Mouse (Mus musculus): ENCODE results near the gene Defb29. TPM values are rescaled to one million over a fixed set of nuclear protein-coding genes. Genes with fewer than 3 reads are reported as not detected.

The Defb29 gene
- polyA plus RNA-seq (2016; fragmentation: Nextera tagmentation; extraction: Ambion mirVana): not detected in 2 replicates

GRCm38 (mm10) chr2:152539944-152540710 lies at the start of gene Defb29:
Defb29 (minus strand) TSS chr2:152540098.
- no peaks in the 10 kb centered on the region for H3K36me3 ChIP-seq (replicated peaks)
- WGBS: 62% methylated on average over 13 of the region's 13 CpGs
- no peaks in the 10 kb centered on the region for H3K4me1 ChIP-seq
- DNase-seq (ENCODE audit: extremely low spot score, low spot score): no peak
- peaks cover 5% of the 10 kb centered on the region; the same call in 1 of the 2 replicates for H3K9me3 ChIP-seq
- no peak within 1 kb of the TSS for H3K27ac ChIP-seq
- H3K4me3 ChIP-seq: no peak within 1 kb of the TSS
- H3K27me3 ChIP-seq (ENCODE audit: poor library complexity, severe bottlenecking): no peaks in the 10 kb centered on the region

- H3K4me3 ChIP-seq: no peak overlapping the region
- WGBS: 38% methylated on average over 6 of the region's 6 CpGs
- peaks cover 24% of the 10 kb centered on the region for H3K4me1 ChIP-seq
- DNase-seq (ENCODE audit: extremely low spot score, low spot score): no peak
- no peaks in the 10 kb centered on the region for H3K36me3 ChIP-seq (replicated peaks)
- no peak overlapping the region for H3K27ac ChIP-seq
- no peaks in the 10 kb centered on the region for H3K27me3 ChIP-seq (ENCODE audit: poor library complexity, severe bottlenecking)
- no peaks in the 10 kb centered on the region for H3K9me3 ChIP-seq
Measured at GRCm38 (mm10) chr2:152589021-152589420, 49.1 kb upstream of the Defb29 start.

GRCm38 (mm10) chr2:152588450-152588849 lies 48.6 kb upstream of the Defb29 start:
- H3K36me3 ChIP-seq (replicated peaks): no peaks in the 10 kb centered on the region
- no peaks in the 10 kb centered on the region for H3K9me3 ChIP-seq
- H3K27ac ChIP-seq: no peak overlapping the region
- peaks cover 24% of the 10 kb centered on the region for H3K4me1 ChIP-seq
- H3K27me3 ChIP-seq (ENCODE audit: poor library complexity, severe bottlenecking): no peaks in the 10 kb centered on the region
- no peak overlapping the region for H3K4me3 ChIP-seq
- 56% methylated on average over 2 of the region's 2 CpGs for WGBS
- no peak for DNase-seq (ENCODE audit: extremely low spot score, low spot score)

GRCm38 (mm10) chr2:152586926-152587560 lies 47.1 kb upstream of the Defb29 start:
- no peak overlapping the region for H3K4me3 ChIP-seq
- no peak overlapping the region for H3K27ac ChIP-seq
- H3K4me1 ChIP-seq: peaks cover 24% of the 10 kb centered on the region
- H3K9me3 ChIP-seq: no peaks in the 10 kb centered on the region
- H3K27me3 ChIP-seq (ENCODE audit: poor library complexity, severe bottlenecking): no peaks in the 10 kb centered on the region
- no peak for DNase-seq (ENCODE audit: extremely low spot score, low spot score)
- H3K36me3 ChIP-seq (replicated peaks): no peaks in the 10 kb centered on the region
- 77% methylated on average over 4 of the region's 4 CpGs for WGBS

GRCm38 (mm10) chr2:152580612-152581011 lies 40.7 kb upstream of the Defb29 start:
- no peak for DNase-seq (ENCODE audit: extremely low spot score, low spot score)
- Histone ChIP-seq H3K27me3 (ENCODE audit: poor library complexity, severe bottlenecking) (no peaks in the 10 kb centered on the region), H3K4me3 (no peak overlapping the region), H3K36me3 (replicated peaks) (no peaks in the 10 kb centered on the region), H3K9me3 (no peaks in the 10 kb centered on the region), H3K4me1 (peaks cover 6% of the 10 kb centered on the region), H3K27ac (no peak overlapping the region)
- WGBS: 95% methylated on average over 11 of the region's 11 CpGs

GRCm38 (mm10) chr2:152580107-152580506 lies 40.2 kb upstream of the Defb29 start, which contains the start of gene Defb19:
Defb19 (minus strand) TSS chr2:152580312.
- Histone ChIP-seq H3K27me3 (ENCODE audit: poor library complexity, severe bottlenecking) (no peaks in the 10 kb centered on the region), H3K27ac (no peak within 1 kb of the TSS), H3K9me3 (no peaks in the 10 kb centered on the region), H3K4me1 (0 out of 2 replicates have a peak, but pooled peaks cover under 1% of the 10 kb centered on the region), H3K4me3 (no peak within 1 kb of the TSS), H3K36me3 (replicated peaks) (no peaks in the 10 kb centered on the region)
- DNase-seq (ENCODE audit: extremely low spot score, low spot score): no peak
- 72% methylated on average over 7 of the region's 7 CpGs for WGBS

- H3K36me3 ChIP-seq (replicated peaks): no peaks in the 10 kb centered on the region
- DNase-seq (ENCODE audit: extremely low spot score, low spot score): no peak
- H3K27ac ChIP-seq: no peak overlapping the region
- no peaks in the 10 kb centered on the region for H3K27me3 ChIP-seq (ENCODE audit: poor library complexity, severe bottlenecking)
- H3K9me3 ChIP-seq: no peaks in the 10 kb centered on the region
- WGBS: 91% methylated on average over 8 of the region's 8 CpGs
- no peak overlapping the region for H3K4me3 ChIP-seq
- H3K4me1 ChIP-seq: no peaks in the 10 kb centered on the region
Measured at GRCm38 (mm10) chr2:152573484-152573883, 33.6 kb upstream of the Defb29 start.

- H3K9me3 ChIP-seq: no peaks in the 10 kb centered on the region
- DNase-seq (ENCODE audit: extremely low spot score, low spot score): no peak
- H3K4me1 ChIP-seq: no peaks in the 10 kb centered on the region
- H3K27me3 ChIP-seq (ENCODE audit: poor library complexity, severe bottlenecking): no peaks in the 10 kb centered on the region
- no peak within 1 kb of the TSS for H3K27ac ChIP-seq
- no peak within 1 kb of the TSS for H3K4me3 ChIP-seq
- 65% methylated on average over 11 of the region's 11 CpGs for WGBS
- no peaks in the 10 kb centered on the region for H3K36me3 ChIP-seq (replicated peaks)
Measured at GRCm38 (mm10) chr2:152572114-152572794, 32.4 kb upstream of the Defb29 start, which contains the start of gene Defb21. Defb21 (plus strand) TSS chr2:152572744.

- H3K36me3 ChIP-seq (replicated peaks): no peaks in the 10 kb centered on the region
- H3K27me3 ChIP-seq (ENCODE audit: poor library complexity, severe bottlenecking): no peaks in the 10 kb centered on the region
- H3K4me1 ChIP-seq: no peaks in the 10 kb centered on the region
- H3K27ac ChIP-seq: no peak overlapping the region
- no peak overlapping the region for H3K4me3 ChIP-seq
- no peak for DNase-seq (ENCODE audit: extremely low spot score, low spot score)
- no peaks in the 10 kb centered on the region for H3K9me3 ChIP-seq
- WGBS: 84% methylated on average over 6 of the region's 6 CpGs
Measured at GRCm38 (mm10) chr2:152570313-152570712, 30.4 kb upstream of the Defb29 start.

GRCm38 (mm10) chr2:152569881-152570280 lies 30.0 kb upstream of the Defb29 start:
- no peak overlapping the region for H3K4me3 ChIP-seq
- 84% methylated on average over 4 of the region's 4 CpGs for WGBS
- no peak overlapping the region for H3K27ac ChIP-seq
- H3K27me3 ChIP-seq (ENCODE audit: poor library complexity, severe bottlenecking): no peaks in the 10 kb centered on the region
- no peak for DNase-seq (ENCODE audit: extremely low spot score, low spot score)
- no peaks in the 10 kb centered on the region for H3K36me3 ChIP-seq (replicated peaks)
- no peaks in the 10 kb centered on the region for H3K4me1 ChIP-seq
- H3K9me3 ChIP-seq: no peaks in the 10 kb centered on the region

- H3K27ac ChIP-seq: no peak within 1 kb of the TSS
- H3K4me3 ChIP-seq: no peak within 1 kb of the TSS
- H3K4me1 ChIP-seq: no peaks in the 10 kb centered on the region
- H3K36me3 ChIP-seq (replicated peaks): no peaks in the 10 kb centered on the region
- no peak for DNase-seq (ENCODE audit: extremely low spot score, low spot score)
- H3K9me3 ChIP-seq: no peaks in the 10 kb centered on the region
- no peaks in the 10 kb centered on the region for H3K27me3 ChIP-seq (ENCODE audit: poor library complexity, severe bottlenecking)
- WGBS: 87% methylated on average over 5 of the region's 5 CpGs
Measured at GRCm38 (mm10) chr2:152569038-152569437, 29.1 kb upstream of the Defb29 start, which contains the start of gene Gm17416. Gm17416 (plus strand) TSS chr2:152569338.

GRCm38 (mm10) chr2:152556655-152557054 lies 16.8 kb upstream of the Defb29 start:
- H3K4me1 ChIP-seq: peaks cover 7% of the 10 kb centered on the region
- no peaks in the 10 kb centered on the region for H3K27me3 ChIP-seq (ENCODE audit: poor library complexity, severe bottlenecking)
- no peaks in the 10 kb centered on the region for H3K36me3 ChIP-seq (replicated peaks)
- H3K9me3 ChIP-seq: no peaks in the 10 kb centered on the region
- no peak for DNase-seq (ENCODE audit: extremely low spot score, low spot score)
- H3K4me3 ChIP-seq: no peak overlapping the region
- 92% methylated on average over 7 of the region's 7 CpGs for WGBS
- H3K27ac ChIP-seq: no peak overlapping the region
